Mouse (Mus musculus): ENCODE data around the gene Lin7a.
"Not testable (repeated sequence)": the region's sequence is repeated elsewhere in the genome, so short reads cannot be mapped to it uniquely, and the experiment has no call there.

Lin7a gene

GRCm38 (mm10) chr10:107237736-107238135 is 33.8 kb upstream of the Lin7a start:
- no peak for DNase-seq

DNA sequence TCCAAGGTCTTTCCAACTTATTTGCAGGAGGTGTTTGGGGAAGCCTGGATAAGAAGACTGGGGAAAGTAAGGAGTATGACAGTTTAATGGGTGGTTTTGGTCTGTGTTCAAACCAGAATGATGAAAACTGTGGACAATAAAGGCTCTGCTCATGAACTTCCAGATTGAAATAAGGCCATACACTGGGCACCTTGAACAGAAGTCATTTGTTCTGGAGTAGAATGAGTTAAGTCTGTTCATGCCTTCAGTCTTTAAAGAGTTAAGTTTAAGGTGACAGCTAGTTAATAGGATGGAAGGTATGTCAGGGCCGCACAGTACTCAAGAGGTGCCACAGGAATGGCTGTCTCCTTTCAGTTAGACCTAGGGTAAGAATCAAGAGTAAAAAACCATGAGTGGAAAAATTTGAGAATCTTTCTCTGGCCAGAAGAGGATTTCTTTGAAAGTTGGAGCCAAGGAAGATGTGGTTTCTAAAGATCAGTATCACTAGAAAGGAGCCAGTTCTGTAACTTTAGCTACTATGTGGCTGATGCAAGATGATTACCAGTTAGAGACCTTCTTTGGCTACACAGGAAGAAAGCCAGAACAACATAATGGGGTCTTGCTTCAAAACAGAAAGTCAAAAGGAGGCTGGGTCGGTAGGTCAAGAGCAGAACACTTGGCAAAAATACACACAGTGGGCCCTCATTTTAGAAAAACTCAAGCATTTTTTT is 33.2 kb upstream of the Lin7a start:
- no peak for DNase-seq

DNA sequence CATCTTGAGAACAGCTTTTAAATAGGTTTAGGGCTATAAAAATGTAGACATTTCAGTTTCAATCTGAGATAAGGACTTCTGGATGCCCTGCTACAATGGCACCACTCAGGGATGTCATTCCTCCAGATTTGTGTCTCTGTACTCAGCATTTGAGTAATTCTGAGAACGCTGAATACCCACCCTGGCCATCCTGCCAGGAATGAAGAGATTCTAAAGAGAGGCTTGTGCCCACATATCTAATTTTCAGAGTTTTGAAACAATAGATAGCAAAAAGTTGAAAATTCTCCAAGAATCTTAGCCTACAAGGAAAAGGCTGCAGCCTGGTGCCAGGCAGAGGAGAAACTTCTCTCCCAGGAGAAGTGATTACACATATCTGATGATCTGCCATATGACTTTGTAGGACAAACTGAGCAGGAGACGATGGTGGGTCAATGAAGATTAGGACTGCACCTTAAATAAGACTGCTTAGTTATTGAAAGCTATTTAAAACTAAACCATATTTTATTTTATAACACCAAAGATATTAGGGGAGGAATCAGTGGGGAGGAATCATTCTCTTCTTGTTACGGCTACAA is 32.5 kb upstream of the Lin7a start:
- no peak for DNase-seq

- no peak for DNase-seq
Observed at GRCm38 (mm10) chr10:107239651-107240330, 31.7 kb upstream of the Lin7a start.

- DNase-seq: no peak
Observed at GRCm38 (mm10) chr10:107240446-107240845, 31.0 kb upstream of the Lin7a start.

GRCm38 (mm10) chr10:107240986-107241385 is 30.5 kb upstream of the Lin7a start:
- DNase-seq: no peak

GRCm38 (mm10) chr10:107241406-107241805 is 30.1 kb upstream of the Lin7a start:
- no peak for DNase-seq

DNA sequence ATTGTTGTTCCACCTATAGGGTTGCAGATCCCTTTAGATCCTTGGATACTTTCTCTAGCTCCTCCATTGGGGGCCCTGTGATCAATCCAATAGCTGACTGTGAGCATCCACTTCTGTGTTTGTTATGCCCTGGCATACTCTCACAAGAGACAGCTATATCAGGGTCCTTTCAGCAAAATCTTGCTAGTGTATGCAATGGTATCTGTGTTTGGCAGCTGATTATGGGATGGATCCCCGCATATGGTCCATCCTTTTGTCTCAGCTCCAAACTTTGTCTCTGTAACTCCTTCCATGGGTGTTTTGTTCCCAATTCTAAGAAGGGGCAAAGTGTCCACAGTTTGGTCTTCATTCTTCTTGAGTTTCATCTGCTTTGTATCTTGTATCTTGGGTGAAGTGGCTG is 29.5 kb upstream of the Lin7a start:
- DNase-seq: not testable (repeated sequence)

DNA sequence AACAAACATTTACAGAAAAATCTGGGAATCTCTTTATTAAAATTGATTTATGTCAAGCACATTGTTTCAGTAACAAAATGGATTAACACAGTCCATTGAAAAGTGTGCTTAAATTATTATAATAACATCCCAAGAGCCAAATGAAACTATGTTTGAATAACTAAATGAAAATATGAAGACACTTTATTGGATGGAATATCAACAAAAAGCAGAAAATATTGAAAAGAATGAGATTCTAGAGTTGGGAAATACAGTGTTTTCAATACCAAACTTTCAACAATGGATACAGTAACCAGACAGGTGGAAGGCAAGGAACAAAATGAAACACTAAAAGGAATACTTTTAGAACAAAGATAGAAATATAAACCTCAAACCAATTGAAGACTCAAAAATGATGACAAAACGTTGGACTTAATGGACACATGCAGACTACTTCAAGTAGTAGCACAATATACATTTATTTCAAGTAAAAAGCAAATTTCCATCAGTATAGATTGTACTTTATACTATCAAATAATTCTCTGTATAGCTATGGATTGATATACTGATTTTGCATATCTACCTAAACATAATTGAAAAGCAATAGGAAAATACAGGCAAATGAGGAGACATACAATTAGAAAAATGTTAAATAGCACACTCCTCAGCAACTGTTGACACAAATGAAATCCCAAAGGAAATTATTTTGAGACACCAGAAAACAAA is 28.6 kb upstream of the Lin7a start:
- no peak for DNase-seq

GRCm38 (mm10) chr10:107244211-107244610 is 27.3 kb upstream of the Lin7a start:
- no peak for DNase-seq

- no peak for DNase-seq
Observed at GRCm38 (mm10) chr10:107244691-107245530, 26.6 kb upstream of the Lin7a start.

DNA sequence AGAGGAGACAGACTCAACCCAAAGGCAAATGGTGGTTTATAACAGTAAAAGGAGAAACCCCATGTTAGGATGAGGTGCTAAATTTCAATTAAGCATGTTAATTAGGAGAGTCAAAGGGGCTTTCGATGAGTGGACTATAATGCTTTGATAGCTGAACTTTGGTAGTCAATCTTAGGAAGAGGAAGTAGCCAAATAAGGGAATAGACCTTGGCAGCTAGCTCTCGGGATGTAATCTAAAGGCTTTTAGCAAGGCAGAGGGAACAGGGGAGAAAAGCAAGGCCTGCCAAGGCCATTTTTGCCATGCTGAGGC is 26.0 kb upstream of the Lin7a start:
- no peak for DNase-seq

DNA sequence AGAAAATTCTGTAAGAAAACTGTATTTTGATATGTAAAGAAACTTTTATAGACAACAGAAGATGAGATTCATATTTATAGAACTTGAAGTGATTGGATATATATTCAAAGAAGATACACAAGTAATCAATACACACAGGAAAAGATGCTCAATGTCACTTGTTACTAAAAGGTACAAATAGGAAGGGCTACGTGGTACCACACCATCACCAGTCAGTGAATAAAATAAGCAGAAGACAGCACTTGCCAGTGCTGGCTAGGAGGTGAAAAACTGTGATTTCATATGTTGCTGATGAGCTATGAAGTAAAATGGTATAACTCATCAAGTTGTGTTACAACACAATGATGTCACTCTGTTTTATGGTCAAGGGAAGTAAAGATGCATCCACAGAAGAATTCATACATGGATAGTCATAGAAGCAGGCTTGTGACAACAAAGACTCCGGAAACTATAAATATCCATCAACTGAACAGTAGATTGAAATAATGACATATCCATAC is 25.5 kb upstream of the Lin7a start:
- no peak for DNase-seq

- no peak for DNase-seq
Observed at GRCm38 (mm10) chr10:107247001-107247670, 24.4 kb upstream of the Lin7a start.

DNA sequence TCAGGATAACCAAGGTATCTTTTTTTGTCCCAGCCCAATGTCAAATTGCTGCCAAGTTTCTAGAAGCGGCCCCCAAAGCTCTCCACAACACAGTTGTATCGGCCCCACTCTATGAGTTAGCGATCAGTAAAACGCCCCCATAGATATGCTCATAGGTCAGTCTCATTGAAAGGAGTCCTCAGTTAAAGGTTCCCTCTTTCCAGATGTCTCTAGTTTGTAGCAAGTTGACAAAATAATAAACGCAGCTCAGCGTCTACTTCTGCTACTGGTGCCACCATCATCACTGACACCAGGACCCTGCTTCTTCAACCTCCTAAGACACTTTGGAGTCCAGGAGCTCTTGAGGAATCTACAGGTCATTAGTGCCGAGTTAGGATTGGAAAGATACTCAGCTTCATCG is 23.0 kb upstream of the Lin7a start:
- DNase-seq: no peak

DNA sequence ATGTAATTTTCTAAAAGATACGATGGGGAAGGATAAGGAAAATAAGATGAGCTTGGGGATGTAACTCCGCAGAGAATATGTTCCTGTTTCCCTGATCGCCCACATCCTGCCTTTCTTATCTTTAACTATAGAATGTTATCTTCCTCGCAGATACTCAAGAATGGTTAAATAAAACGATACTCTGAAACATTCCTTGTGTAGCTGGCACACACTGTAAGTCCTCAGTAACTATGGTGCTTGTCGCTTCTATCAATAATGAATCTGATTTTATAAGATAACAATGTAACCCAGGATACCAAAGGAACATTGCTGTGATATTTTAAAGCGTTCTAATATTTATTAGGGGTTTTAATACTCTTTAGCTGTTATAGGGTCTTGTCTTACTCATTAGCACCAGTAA is 22.4 kb upstream of the Lin7a start:
- DNase-seq: no peak

GRCm38 (mm10) chr10:107249606-107250186 is 21.8 kb upstream of the Lin7a start:
- no peak for DNase-seq

DNA sequence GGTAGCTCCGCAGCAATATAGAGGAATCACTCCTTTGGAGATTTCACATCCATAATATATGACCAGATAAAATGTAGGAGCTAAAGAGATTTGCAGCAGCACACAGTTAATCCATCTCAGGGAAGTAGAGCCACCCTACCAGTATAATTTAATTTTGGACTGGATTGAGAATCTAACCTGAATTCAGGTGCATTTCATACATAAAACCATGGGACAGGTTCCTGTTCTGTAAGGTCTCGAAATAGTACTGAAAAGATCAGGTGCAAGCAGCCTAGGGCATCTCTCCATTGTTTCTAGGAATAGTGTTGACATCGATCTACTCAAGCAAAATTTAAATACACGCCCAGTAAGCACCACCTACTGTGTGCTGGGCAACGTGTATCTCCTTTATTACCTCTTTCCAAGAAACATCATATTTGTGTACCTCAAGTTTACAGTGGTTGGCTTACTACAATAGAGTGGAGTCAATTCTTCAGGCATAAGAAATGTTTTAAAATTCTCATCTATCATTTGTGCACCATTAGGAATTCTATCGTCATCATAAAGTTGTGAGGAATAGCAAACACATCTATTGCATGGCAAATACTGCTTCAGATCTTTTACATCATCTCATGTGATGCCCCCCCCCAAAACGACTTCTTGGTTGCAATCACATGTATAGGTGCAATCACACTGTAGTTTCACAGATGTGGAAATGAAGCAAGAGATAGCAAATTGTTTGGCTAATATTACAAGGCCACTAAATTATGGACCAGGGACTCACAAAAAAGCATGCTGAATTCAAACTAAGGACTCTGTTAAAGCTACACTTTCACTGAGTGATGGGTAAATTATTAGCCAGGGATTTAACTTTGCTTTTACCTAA is 20.9 kb upstream of the Lin7a start:
- DNase-seq: no peak

DNA sequence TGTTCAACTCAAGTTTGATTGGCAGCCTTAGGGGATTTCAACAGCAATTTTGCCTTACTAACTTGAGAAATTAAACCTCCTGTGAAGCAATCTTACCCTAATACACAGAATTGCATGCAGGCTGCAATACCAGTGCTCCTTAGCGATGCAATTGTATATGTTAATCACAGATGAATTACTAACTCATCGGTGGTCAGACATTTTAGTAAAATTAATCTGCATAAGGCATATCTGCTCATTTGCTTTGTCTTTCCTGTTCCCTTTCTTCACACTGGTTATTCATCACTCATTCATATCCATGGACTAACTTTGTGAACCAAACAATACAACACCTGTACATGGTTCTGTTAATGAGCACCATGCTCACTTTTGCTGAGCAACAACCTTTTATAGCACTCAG is 20.2 kb upstream of the Lin7a start:
- no peak for DNase-seq

- DNase-seq: no peak
Observed at GRCm38 (mm10) chr10:107251801-107252502, 19.5 kb upstream of the Lin7a start.
